In genomic region chr17:31775037-31775436, GRCm38 (mm10) we compare ENCODE assay signal across 28 mouse cellular contexts.
"Had no signal": no experiment of that assay in that cellular context is flagged by ENCODE, and none has a peak within 500 bp of the region (broad histone marks: within the 10 kb centered on the region; RNA-seq: fewer than 3 reads in every experiment).

No protein-coding gene starts in this region.

- H3K9ac ChIP-seq: embryonic facial prominence, embryonic 12.5 days; embryonic facial prominence, embryonic 13.5 days; embryonic facial prominence, embryonic 15.5 days; forebrain, embryonic 12.5 days; forebrain, embryonic 13.5 days; forebrain, embryonic 15.5 days had no signal

- H3K4me3 ChIP-seq: embryonic facial prominence, embryonic 10.5 days; embryonic facial prominence, embryonic 12.5 days; embryonic facial prominence, embryonic 13.5 days; embryonic facial prominence, embryonic 15.5 days; erythroblast, embryonic 14.5 days; forebrain, embryonic 10.5 days; forebrain, embryonic 12.5 days; forebrain, embryonic 13.5 days; forebrain, embryonic 15.5 days; gastrocnemius, adult 2 months; heart, adult 2 months had no signal

- H3K27me3 ChIP-seq: embryonic facial prominence, embryonic 12.5 days; embryonic facial prominence, embryonic 13.5 days; embryonic facial prominence, embryonic 15.5 days; forebrain, embryonic 12.5 days; forebrain, embryonic 13.5 days; forebrain, embryonic 15.5 days had no signal

- H3K27ac ChIP-seq: embryonic facial prominence, embryonic 10.5 days; embryonic facial prominence, embryonic 12.5 days; embryonic facial prominence, embryonic 13.5 days; forebrain, embryonic 10.5 days; forebrain, embryonic 12.5 days; forebrain, embryonic 13.5 days; forebrain, embryonic 15.5 days; gastrocnemius, adult 2 months; heart, adult 2 months had no signal

- H3K4me2 ChIP-seq: embryonic facial prominence, embryonic 12.5 days; embryonic facial prominence, embryonic 13.5 days; embryonic facial prominence, embryonic 15.5 days; forebrain, embryonic 12.5 days; forebrain, embryonic 13.5 days; forebrain, embryonic 15.5 days had no signal

- H3K9me3 ChIP-seq: embryonic facial prominence, embryonic 15.5 days; forebrain, embryonic 15.5 days had no signal

- DNase-seq: cerebellum, adult 2 months; cerebellum, adult 8-10 months; cerebellum, adult 9-10 months; cerebellum, adult 9-11 months; cerebellum, postnatal 10 days; cerebellum, postnatal 14 days; cerebellum, postnatal 25 days; cerebellum, postnatal 36 days; embryo, embryonic 11 days; gastrocnemius, adult 2 months; gastrocnemius, postnatal 10 days; gastrocnemius, postnatal 14 days; gastrocnemius, postnatal 25 days; gastrocnemius, postnatal 36 days; heart, adult 11 months; heart, adult 18-20 months; heart, adult 2 months had no signal

- ATAC-seq: forebrain, embryonic 13.5 days; forebrain, embryonic 14.5 days; forebrain, embryonic 15.5 days; forebrain, embryonic 16.5 days had no signal

- H3K36me3 ChIP-seq: embryonic facial prominence, embryonic 10.5 days; embryonic facial prominence, embryonic 12.5 days; embryonic facial prominence, embryonic 13.5 days; embryonic facial prominence, embryonic 15.5 days; forebrain, embryonic 10.5 days; forebrain, embryonic 12.5 days; forebrain, embryonic 15.5 days had no signal
